Comparison of ENCODE assay signal across 22 mouse cellular contexts in genomic region chr14:27130676-27131075, GRCm38 (mm10). TPM values are rescaled to one million over a fixed set of nuclear protein-coding genes. Genes with fewer than 3 reads are reported as not detected.
DNase-seq lines count a peak whose midpoint lies in the region; TF ChIP-seq lines count a peak whose summit lies in the region.
"Had no signal": no experiment of that assay in that cellular context is flagged by ENCODE, and none has a peak within 500 bp of the region (broad histone marks: within the 10 kb centered on the region; RNA-seq: fewer than 3 reads in every experiment).

No protein-coding gene starts in this region.

- H3K4me1 ChIP-seq in small intestine, adult 2 months (ENCODE audit: control insufficient read depth, insufficient read depth, insufficient read length, low read length): peaks cover 14% of the 10 kb centered on the region; the same call in 1 of the 2 replicates
- H3K4me1 ChIP-seq: embryonic facial prominence, embryonic 10.5 days; embryonic facial prominence, embryonic 12.5 days; forebrain, embryonic 13.5 days; forebrain, embryonic 15.5 days had no signal

- no peak overlapping the region for H3K4me3 ChIP-seq in small intestine, adult 2 months (ENCODE audit: low read depth, low read length)
- H3K4me3 ChIP-seq: embryonic facial prominence, embryonic 10.5 days; embryonic facial prominence, embryonic 12.5 days; forebrain, embryonic 13.5 days; forebrain, embryonic 15.5 days had no signal

- H3K27ac ChIP-seq in small intestine, adult 2 months (ENCODE audit: insufficient read depth, low read depth, low read length): peak overlapping the region; percentile 74
- H3K27ac ChIP-seq: embryonic facial prominence, embryonic 10.5 days; embryonic facial prominence, embryonic 12.5 days; forebrain, embryonic 13.5 days; forebrain, embryonic 15.5 days had no signal

- no peaks in the 10 kb centered on the region for H3K36me3 ChIP-seq in small intestine, adult 2 months (ENCODE audit: control insufficient read depth, insufficient read depth, low read length)
- H3K36me3 ChIP-seq: embryonic facial prominence, embryonic 10.5 days; embryonic facial prominence, embryonic 12.5 days; forebrain, embryonic 15.5 days; G1E had no signal

- TF ChIP-seq POLR2A in small intestine, adult 2 months (IDR thresholded peaks at IDR 0.05; ENCODE audit: low read depth, low read length): no peak

- 16% methylated on average over 1 of the region's 1 CpGs for WGBS in small intestine, adult 2 months

- no peak for TF ChIP-seq CTCF in small intestine, adult 2 months (IDR thresholded peaks at IDR 0.05; ENCODE audit: extremely low read depth, insufficient read length, insufficient replicate concordance, low read depth, low read length)

- no peaks in the 10 kb centered on the region for H3K27me3 ChIP-seq in small intestine, adult 2 months (ENCODE audit: control insufficient read depth, insufficient read depth, low read length)
- H3K27me3 ChIP-seq: CH12.LX; embryonic facial prominence, embryonic 12.5 days; forebrain, embryonic 13.5 days; forebrain, embryonic 15.5 days had no signal

- peak; percentile 65 for DNase-seq in heart, adult 11 months
- DNase-seq in heart, adult 9 months (ENCODE audit: low spot score in 2 of 2): no peak
- peak; percentile 84 for DNase-seq in R1 (ENCODE audit: low read depth, low spot score)
- no peak for DNase-seq in kidney, postnatal 36 days
- DNase-seq in Muller cell, postnatal 12 days (ENCODE audit: inconsistent ontology term): no peak
- DNase-seq: adrenal gland, adult 2 months; adrenal gland, postnatal 10 days; adrenal gland, postnatal 36 days; B cell, adult 2 months; cerebellum, adult 11-12 months; cerebellum, adult 2 months; cerebellum, adult 9-10 months; cerebellum, postnatal 10 days; cerebellum, postnatal 25 days; forebrain, postnatal 0 days had no signal

RNA-seq across cellular contexts. Expression of gene Arhgef3, which starts 16.0 kb away (rescaled TPM):
- polyA plus RNA-seq in small intestine, adult 2 months (2012; rRNA removed): 3.0 and 7.0 TPM in 2 replicates

Comparison
In these comparisons a context has a peak if more than half of its experiments do, and no peak if none do; other contexts are left out.
1. DNase-seq: peak in heart, adult 11 months (single experiment) and R1 (single experiment); none in heart, adult 9 months (0 of 2), kidney, postnatal 36 days (0 of 2) and Muller cell, postnatal 12 days (single experiment).